Mouse (Mus musculus) midbrain, postnatal 0 days (tissue): ENCODE results near the gene Slc1a5. TPM values are rescaled to one million over a fixed set of nuclear protein-coding genes. Genes with fewer than 3 reads are reported as not detected.

ENCODE experiments used
- ATAC-seq: fragments of 200-750 bp; cut with Nextera tagmentation; 2 replicates; pipeline ENCODE4 v1.8.0; 2017; ENCODE audit warnings: moderate number of reproducible peaks, mild to moderate bottlenecking, moderate TSS enrichment, moderate library complexity; ENCODE audit not compliant: low FRiP score
- DNase-seq: peaks from one replicate; pipeline ENCODE4 v3.0.0-alpha.2; 2015; ENCODE audit warnings: low spot score
- H3K27ac ChIP-seq: fragments of 300-500 bp; sonication (generic); 2 replicates; pipeline ENCODE4 v1.5.1; 2014; ENCODE audit warnings: low read depth, mild to moderate bottlenecking, low read length, mixed read lengths
- H3K27me3 ChIP-seq: fragments of 300-500 bp; sonication (generic); 2 replicates; pipeline ENCODE4 v1.6.1; 2014; ENCODE audit warnings: low read length, control low read depth, mixed read lengths; ENCODE audit not compliant: insufficient read depth
- H3K36me3 ChIP-seq: fragments of 300-500 bp; sonication (generic); 2 replicates; pipeline ENCODE4 v1.6.1; 2014; ENCODE audit warnings: low read length, control low read depth, mixed read lengths; ENCODE audit not compliant: insufficient read depth
- H3K4me1 ChIP-seq: fragments of 300-500 bp; sonication (generic); 2 replicates; pipeline ENCODE4 v1.6.1; 2014; ENCODE audit warnings: mild to moderate bottlenecking, control low read depth, antibody characterized with exemption, low read length, mixed read lengths; ENCODE audit not compliant: insufficient read depth
- H3K4me2 ChIP-seq: fragments of 300-500 bp; sonication (generic); 2 replicates; pipeline ENCODE4 v1.6.1; 2014; ENCODE audit warnings: low read depth, mild to moderate bottlenecking, low read length, mixed read lengths; ENCODE audit not compliant: poor library complexity, severe bottlenecking
- H3K4me3 ChIP-seq: fragments of 300-500 bp; sonication (generic); 2 replicates; pipeline ENCODE4 v1.5.1; 2014; ENCODE audit warnings: low read depth, mild to moderate bottlenecking, low read length, moderate library complexity
- H3K9ac ChIP-seq: fragments of 300-500 bp; sonication (generic); replicated peaks from 2 replicates; pipeline ENCODE4 v1.6.1; 2014; ENCODE audit warnings: mild to moderate bottlenecking, low read length, moderate library complexity, mixed read lengths; ENCODE audit not compliant: poor library complexity, severe bottlenecking
- H3K9me3 ChIP-seq: fragments of 300-500 bp; sonication (generic); 2 replicates; pipeline ENCODE4 v1.6.1; 2016; ENCODE audit warnings: low read length, control low read depth
- CTCF ChIP-seq: IDR thresholded peaks from 2 replicates; pipeline ENCODE4 v1.5.1; 2016; ENCODE audit warnings: antibody characterized with exemption, mild to moderate bottlenecking
- WGBS: fragments of 180-500 bp; shearing (Covaris S2); extraction: QIAGEN DNeasy Blood & Tissue Kit; methylation state at CpG from one replicate; pipeline ENCODE4 v1.1.7; 2014; 5-methylcytosine and 5-hydroxymethylcytosine counted together
- polyA plus RNA-seq: library from polyadenylated mRNA; unstranded; fragments of >200 nt; fragmentation: Nextera tagmentation; extraction: Ambion mirVana; gene quantifications from 2 replicates; pipeline ENCODE4 v1.2.1, GENCODE M21; 2015
- total RNA-seq: library from RNA; depleted of rRNA; stranded (reverse); fragments of >200 nt; gene quantifications from 2 replicates; pipeline ENCODE4 v1.2.3, GENCODE M21; 2014

Slc1a5 gene
- total and polyA plus RNA-seq, 2 experiments from 2014 or later: 9.2 to 15.2 TPM

DNA sequence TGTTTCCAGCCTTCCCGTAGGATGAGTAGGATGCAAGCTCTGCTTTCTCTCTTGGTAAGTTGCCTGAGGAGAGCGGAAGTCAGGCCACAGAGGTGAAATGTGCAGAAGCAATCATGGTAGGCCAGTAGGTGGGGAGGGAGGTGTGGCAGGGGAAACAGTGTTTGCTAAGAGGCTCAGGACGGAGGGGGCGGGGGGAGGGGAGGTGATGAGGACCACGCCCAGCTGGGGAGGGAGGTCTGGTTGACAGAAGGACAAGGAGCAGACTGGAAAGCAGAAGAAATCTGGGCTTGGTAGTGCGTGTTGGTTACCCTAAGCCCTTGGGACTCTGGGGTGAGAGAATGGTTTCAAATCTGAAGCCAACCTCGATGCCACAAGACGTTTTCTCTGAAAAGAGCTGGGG, 20.8 kb upstream of the Slc1a5 start:
- 30% methylated on average over 8 of the region's 8 CpGs for WGBS
- no peak for ATAC-seq
- H3K36me3 ChIP-seq: no peaks in the 10 kb centered on the region
- H3K9me3 ChIP-seq: no peaks in the 10 kb centered on the region
- H3K27ac ChIP-seq: no peak overlapping the region
- no peak overlapping the region for H3K9ac ChIP-seq
- TF ChIP-seq CTCF: no peak
- no peak overlapping the region for H3K4me2 ChIP-seq
- no peaks in the 10 kb centered on the region for H3K27me3 ChIP-seq
- H3K4me3 ChIP-seq: no peak overlapping the region
- no peaks in the 10 kb centered on the region for H3K4me1 ChIP-seq
- no peak for DNase-seq

DNA sequence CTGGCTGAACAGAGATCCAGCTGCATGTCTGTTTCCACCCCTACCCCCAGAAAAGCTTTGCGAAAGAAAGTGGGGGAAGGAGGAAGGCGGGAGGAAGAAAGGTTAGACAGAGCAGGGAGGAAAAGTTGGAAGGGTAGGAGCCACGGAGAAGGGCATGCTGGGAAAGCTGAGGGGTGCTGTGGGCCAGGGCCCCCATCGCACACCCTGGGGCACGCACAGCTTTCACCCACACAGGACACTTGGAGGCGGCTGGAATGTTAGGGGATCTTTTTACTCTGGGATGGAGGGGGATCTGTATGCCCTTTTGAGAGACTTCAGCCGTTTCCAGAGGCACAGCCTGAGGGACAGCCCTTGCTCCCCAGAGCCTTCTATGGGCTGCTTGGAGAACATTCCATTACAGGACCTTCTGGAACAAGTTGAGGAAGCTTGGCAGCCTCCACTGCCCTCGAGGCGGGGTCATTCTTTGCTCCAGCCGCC, 20.1 kb upstream of the Slc1a5 start:
- Histone ChIP-seq H3K27ac (no peak overlapping the region), H3K9ac (no peak overlapping the region), H3K4me2 (no peak overlapping the region), H3K4me1 (no peaks in the 10 kb centered on the region), H3K36me3 (no peaks in the 10 kb centered on the region), H3K9me3 (no peaks in the 10 kb centered on the region), H3K4me3 (no peak overlapping the region), H3K27me3 (no peaks in the 10 kb centered on the region)
- no peak for DNase-seq
- TF ChIP-seq CTCF: no peak
- WGBS: 53% methylated on average over 10 of the region's 10 CpGs
- ATAC-seq: no peak

- ATAC-seq (no peak), DNase-seq (no peak)
- Histone ChIP-seq H3K4me1 (no peaks in the 10 kb centered on the region), H3K27ac (no peak overlapping the region), H3K36me3 (no peaks in the 10 kb centered on the region), H3K4me3 (no peak overlapping the region), H3K9ac (no peak overlapping the region), H3K27me3 (no peaks in the 10 kb centered on the region), H3K4me2 (no peak overlapping the region), H3K9me3 (no peaks in the 10 kb centered on the region)
- 55% methylated on average over 4 of the region's 5 CpGs for whole genome bisulfite sequencing
- no peak for TF ChIP-seq CTCF
Measured at GRCm38 (mm10) chr7:16761630-16762029, 19.5 kb upstream of the Slc1a5 start.

DNA sequence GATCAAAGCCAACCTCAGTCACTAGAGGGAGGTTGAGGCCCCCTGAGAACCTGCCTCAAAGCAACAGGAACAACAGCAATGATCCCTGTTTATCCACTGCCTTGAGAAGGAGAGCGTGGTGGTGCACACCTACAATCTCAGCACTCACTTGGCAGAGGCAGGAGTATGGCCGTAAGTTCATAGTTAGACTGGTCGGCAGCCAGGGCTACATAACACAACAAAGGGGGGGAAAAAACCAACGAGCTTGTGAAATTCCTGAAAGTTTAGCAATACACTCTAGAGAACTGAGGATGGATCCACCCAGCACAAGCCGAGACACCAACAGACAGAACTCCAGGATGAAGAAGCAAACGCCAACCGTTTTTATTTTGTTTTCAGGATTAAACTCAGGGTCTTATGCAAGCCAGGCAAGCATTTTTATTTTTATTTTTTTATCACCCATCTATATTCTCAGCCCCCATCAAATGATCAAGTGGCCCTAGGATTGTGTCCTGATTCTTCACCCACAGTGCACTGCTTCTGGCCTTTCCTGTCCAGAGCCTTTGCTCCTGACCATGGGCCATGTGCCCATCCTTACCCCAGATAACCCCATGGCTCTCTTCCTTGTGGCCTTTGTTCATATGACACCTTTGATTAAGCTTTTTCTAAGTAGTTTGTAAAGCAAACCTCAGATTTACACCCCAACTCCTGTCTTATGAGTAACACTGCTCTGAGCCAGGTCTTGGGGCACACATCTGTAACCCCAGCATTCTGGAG, 17.5 kb upstream of the Slc1a5 start:
- Histone ChIP-seq H3K4me1 (no peaks in the 10 kb centered on the region), H3K27ac (no peak overlapping the region), H3K9ac (no peak overlapping the region), H3K9me3 (no peaks in the 10 kb centered on the region), H3K4me2 (no peak overlapping the region), H3K36me3 (no peaks in the 10 kb centered on the region), H3K27me3 (no peaks in the 10 kb centered on the region), H3K4me3 (no peak overlapping the region)
- DNase-seq (no peak), ATAC-seq (no peak)
- 83% methylated on average over 7 of the region's 7 CpGs for WGBS
- TF ChIP-seq CTCF: no peak

DNA sequence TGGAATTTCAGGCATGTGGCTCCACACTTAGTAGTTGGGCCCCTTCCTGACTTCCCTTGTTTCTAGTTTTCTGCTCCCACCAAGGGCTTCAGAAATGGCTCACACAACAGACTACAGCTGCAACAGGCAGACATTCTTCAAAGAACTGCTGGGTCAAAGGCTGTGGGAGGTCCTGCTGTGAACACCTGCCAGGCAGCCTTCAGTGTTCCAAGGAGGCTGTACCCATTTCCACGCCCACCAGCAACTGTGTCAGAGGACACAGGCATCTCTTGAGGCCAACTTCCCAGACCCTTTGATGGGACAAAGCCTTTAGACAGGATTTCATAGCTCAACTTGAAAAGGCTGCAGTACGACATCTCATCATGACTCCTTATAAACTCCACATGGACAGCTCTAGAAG, 14.7 kb upstream of the Slc1a5 start:
- Histone ChIP-seq H3K9ac (no peak overlapping the region), H3K27me3 (no peaks in the 10 kb centered on the region), H3K4me3 (no peak overlapping the region), H3K27ac (no peak overlapping the region), H3K36me3 (no peaks in the 10 kb centered on the region), H3K4me2 (no peak overlapping the region), H3K4me1 (no peaks in the 10 kb centered on the region), H3K9me3 (no peaks in the 10 kb centered on the region)
- no peak for TF ChIP-seq CTCF
- no peak for ATAC-seq
- WGBS: 23% methylated on average over 2 of the region's 2 CpGs
- DNase-seq: no peak

DNA sequence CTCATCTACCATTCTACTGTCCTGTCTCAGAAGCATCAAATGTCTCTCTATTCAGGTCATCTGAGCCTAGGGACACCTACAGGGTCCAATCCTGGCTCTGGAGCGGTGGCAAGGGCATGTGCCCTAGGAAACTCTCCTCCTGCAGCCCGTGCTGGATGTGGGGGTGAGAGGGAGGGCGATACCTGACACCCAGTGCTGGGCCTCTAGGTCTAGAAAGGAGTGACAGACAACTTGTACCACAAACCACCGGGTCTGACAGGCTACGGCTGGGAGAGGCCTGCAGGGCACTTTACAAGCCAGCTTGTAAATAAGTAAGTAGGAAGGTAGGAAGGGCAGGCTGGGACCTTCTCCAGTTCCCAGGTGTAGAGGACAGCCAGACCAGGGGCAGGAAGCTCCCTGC, 5.3 kb upstream of the Slc1a5 start:
- H3K4me2 ChIP-seq: no peak overlapping the region
- TF ChIP-seq CTCF: no peak
- 73% methylated on average over 5 of the region's 5 CpGs for WGBS
- H3K9ac ChIP-seq: no peak overlapping the region
- DNase-seq (no peak), ATAC-seq (no peak)
- H3K4me3 ChIP-seq: no peak overlapping the region
- H3K27ac ChIP-seq: no peak overlapping the region
- H3K9me3 ChIP-seq: no peaks in the 10 kb centered on the region
- no peaks in the 10 kb centered on the region for H3K36me3 ChIP-seq
- no peaks in the 10 kb centered on the region for H3K27me3 ChIP-seq
- no peaks in the 10 kb centered on the region for H3K4me1 ChIP-seq
